In the genomic region with DNA sequence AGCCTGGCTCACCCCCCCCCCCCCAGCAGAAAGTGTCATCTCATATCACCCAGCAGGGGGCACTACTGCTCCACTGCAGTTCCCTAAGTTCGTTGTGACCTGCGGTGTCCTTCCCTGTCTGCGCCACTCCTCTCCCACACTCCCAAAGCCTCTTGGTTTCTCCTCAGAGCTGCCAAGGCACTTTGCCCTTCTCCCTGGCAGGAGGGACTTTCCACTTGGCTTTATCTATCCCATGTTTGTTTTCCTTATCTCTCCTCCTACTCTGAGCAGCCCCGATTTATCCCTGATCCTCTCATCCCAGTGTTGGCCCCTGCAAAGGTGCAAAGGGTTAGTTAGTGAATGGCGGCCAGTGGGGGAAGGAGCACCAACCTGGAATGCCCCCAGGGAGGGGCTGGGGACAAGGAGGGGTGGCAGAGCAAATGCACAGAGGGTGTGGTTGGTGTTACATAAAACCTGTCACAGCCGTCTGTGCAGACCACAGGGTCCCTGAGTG, we compare ENCODE assay signal across 8 mouse cellular contexts. TPM values are rescaled to one million over a fixed set of nuclear protein-coding genes. Genes with fewer than 3 reads are reported as not detected.
DNase-seq lines count a peak whose midpoint lies in the region; ATAC-seq lines count a peak whose summit lies in the region.

No protein-coding gene starts in this region.

- no peaks in the 10 kb centered on the region for H3K36me3 ChIP-seq in midbrain, embryonic 14.5 days (ENCODE audit: control insufficient read depth, insufficient read depth, low read length)
- H3K36me3 ChIP-seq in midbrain, embryonic 16.5 days (ENCODE audit: control insufficient read depth, insufficient read depth, low read length): no peaks in the 10 kb centered on the region
- no peaks in the 10 kb centered on the region for H3K36me3 ChIP-seq in liver, embryonic 11.5 days (ENCODE audit: control insufficient read depth, insufficient read depth, low read length)

- 33% methylated on average over 6 of the region's 6 CpGs for WGBS in midbrain, embryonic 14.5 days
- 33% methylated on average over 6 of the region's 6 CpGs for WGBS in midbrain, embryonic 16.5 days
- WGBS in liver, embryonic 11.5 days: 6% methylated on average over 6 of the region's 6 CpGs

- no peak; the same call in 1 of the 2 replicates for ATAC-seq in midbrain, embryonic 14.5 days (ENCODE audit: low FRiP score, low TSS enrichment)
- no peak for ATAC-seq in midbrain, embryonic 16.5 days
- peak; percentile 61 for ATAC-seq in liver, embryonic 11.5 days (replicated peaks; ENCODE audit: low FRiP score)

- H3K9me3 ChIP-seq in midbrain, embryonic 14.5 days (ENCODE audit: control insufficient read depth, low read length): no peaks in the 10 kb centered on the region
- no peaks in the 10 kb centered on the region for H3K9me3 ChIP-seq in midbrain, embryonic 16.5 days (replicated peaks; ENCODE audit: control insufficient read depth, low read length, poor library complexity, severe bottlenecking)
- no peaks in the 10 kb centered on the region for H3K9me3 ChIP-seq in liver, embryonic 11.5 days (ENCODE audit: control insufficient read depth, low read length)

- DNase-seq in midbrain, embryonic 14.5 days: peak; percentile 69
- DNase-seq in cerebellum, adult 11 months: peak; percentile 57
- DNase-seq in gastrocnemius, postnatal 10 days: peak; percentile 69
- DNase-seq in kidney, adult 11 months: peak; percentile 67
- peak; percentile 44 for DNase-seq in liver, embryonic 11.5 days (ENCODE audit: low spot score)
- DNase-seq in ovary, adult 18-20 months (ENCODE audit: low spot score): peak; percentile 81
- peak; percentile 59 for DNase-seq in thymus, postnatal 14 days

- H3K4me1 ChIP-seq in midbrain, embryonic 14.5 days (ENCODE audit: control insufficient read depth, insufficient read depth, low read length): no peaks in the 10 kb centered on the region
- no peaks in the 10 kb centered on the region for H3K4me1 ChIP-seq in midbrain, embryonic 16.5 days (ENCODE audit: control insufficient read depth, insufficient read depth, low read length)
- H3K4me1 ChIP-seq in liver, embryonic 11.5 days (replicated peaks; ENCODE audit: control insufficient read depth, insufficient read depth, low read length): peaks cover 8% of the 10 kb centered on the region

- no peak overlapping the region for H3K27ac ChIP-seq in midbrain, embryonic 14.5 days (replicated peaks; ENCODE audit: low read depth, low read length)
- no peak overlapping the region for H3K27ac ChIP-seq in midbrain, embryonic 16.5 days (ENCODE audit: low read length)
- peak overlapping the region; percentile 13; the same call in 1 of the 2 replicates for H3K27ac ChIP-seq in liver, embryonic 11.5 days (ENCODE audit: low read depth, low read length)

- H3K9ac ChIP-seq in midbrain, embryonic 14.5 days (replicated peaks; ENCODE audit: low read length): no peak overlapping the region
- no peak overlapping the region for H3K9ac ChIP-seq in midbrain, embryonic 16.5 days (ENCODE audit: low read depth, low read length)
- H3K9ac ChIP-seq in liver, embryonic 11.5 days (ENCODE audit: low read depth, low read length): no peak overlapping the region

- no peak overlapping the region for H3K4me2 ChIP-seq in midbrain, embryonic 14.5 days (ENCODE audit: low read length)
- no peak overlapping the region for H3K4me2 ChIP-seq in midbrain, embryonic 16.5 days (ENCODE audit: low read length)
- 0 out of 2 replicates have a peak overlapping the region, but pooled peaks have one; percentile 12 for H3K4me2 ChIP-seq in liver, embryonic 11.5 days

- H3K4me3 ChIP-seq in midbrain, embryonic 14.5 days (replicated peaks; ENCODE audit: low read depth, low read length): no peak overlapping the region
- H3K4me3 ChIP-seq in midbrain, embryonic 16.5 days (ENCODE audit: low read depth, low read length): no peak overlapping the region
- no peak overlapping the region for H3K4me3 ChIP-seq in liver, embryonic 11.5 days (ENCODE audit: low read depth, low read length)

- no peaks in the 10 kb centered on the region for H3K27me3 ChIP-seq in midbrain, embryonic 14.5 days (ENCODE audit: control insufficient read depth, insufficient read depth, low read length)
- no peaks in the 10 kb centered on the region for H3K27me3 ChIP-seq in midbrain, embryonic 16.5 days (ENCODE audit: control insufficient read depth, insufficient read depth, low read depth, low read length)
- H3K27me3 ChIP-seq in liver, embryonic 11.5 days (replicated peaks; ENCODE audit: control insufficient read depth, insufficient read depth, low read length): peaks cover 9% of the 10 kb centered on the region

RNA-seq across cellular contexts. Expression of a gene that starts 28.9 kb away (rescaled TPM):
- 0.43 and 0.68 TPM in 2 replicates for polyA plus RNA-seq in midbrain, embryonic 14.5 days (2014; fragmentation: Nextera tagmentation; extraction: Ambion mirVana)
- polyA plus RNA-seq in midbrain, embryonic 16.5 days (2015; fragmentation: Nextera tagmentation; extraction: Ambion mirVana): 0.87 and 1.0 TPM in 2 replicates
- 10 to 100 TPM; 28.4 to 32.5 TPM for total RNA-seq in gastrocnemius, postnatal 10 days (2021)
- polyA plus RNA-seq in liver, embryonic 11.5 days (2014; fragmentation: Nextera tagmentation; extraction: Ambion mirVana): 18.5 and 18.7 TPM in 2 replicates

RNA-seq across cellular contexts. Expression of a gene that starts 30.8 kb away (rescaled TPM):
- 10.7 and 15.3 TPM in 2 replicates for polyA plus RNA-seq in midbrain, embryonic 14.5 days (2014; fragmentation: Nextera tagmentation; extraction: Ambion mirVana)
- 12.9 and 14.5 TPM in 2 replicates for polyA plus RNA-seq in midbrain, embryonic 16.5 days (2015; fragmentation: Nextera tagmentation; extraction: Ambion mirVana)
- total RNA-seq in gastrocnemius, postnatal 10 days (2021): 10 to 100 TPM; 13.6 to 16.8 TPM
- 24.6 and 29.2 TPM in 2 replicates for polyA plus RNA-seq in liver, embryonic 11.5 days (2014; fragmentation: Nextera tagmentation; extraction: Ambion mirVana)

RNA-seq across cellular contexts. Expression of a gene that starts 40.6 kb away (rescaled TPM):
- 33.4 and 40.7 TPM in 2 replicates for polyA plus RNA-seq in midbrain, embryonic 14.5 days (2014; fragmentation: Nextera tagmentation; extraction: Ambion mirVana)
- 32.4 and 33.6 TPM in 2 replicates for polyA plus RNA-seq in midbrain, embryonic 16.5 days (2015; fragmentation: Nextera tagmentation; extraction: Ambion mirVana)
- 1 to 10 TPM; 2.3 to 3.0 TPM for total RNA-seq in gastrocnemius, postnatal 10 days (2021)
- polyA plus RNA-seq in liver, embryonic 11.5 days (2014; fragmentation: Nextera tagmentation; extraction: Ambion mirVana): 2.6 and 3.0 TPM in 2 replicates

RNA-seq across cellular contexts. Expression of a gene that starts 49.4 kb away (rescaled TPM):
- polyA plus RNA-seq in midbrain, embryonic 14.5 days (2014; fragmentation: Nextera tagmentation; extraction: Ambion mirVana): 38.8 and 43.0 TPM in 2 replicates
- polyA plus RNA-seq in midbrain, embryonic 16.5 days (2015; fragmentation: Nextera tagmentation; extraction: Ambion mirVana): 40.4 TPM in 2 replicates
- total RNA-seq in gastrocnemius, postnatal 10 days (2021): 10 to 100 TPM; 28.4 to 28.9 TPM
- polyA plus RNA-seq in liver, embryonic 11.5 days (2014; fragmentation: Nextera tagmentation; extraction: Ambion mirVana): 52.5 and 52.9 TPM in 2 replicates

RNA-seq across cellular contexts. Expression of a gene that starts 53.9 kb away (rescaled TPM):
- 63.8 and 71.7 TPM in 2 replicates for polyA plus RNA-seq in midbrain, embryonic 14.5 days (2014; fragmentation: Nextera tagmentation; extraction: Ambion mirVana)
- polyA plus RNA-seq in midbrain, embryonic 16.5 days (2015; fragmentation: Nextera tagmentation; extraction: Ambion mirVana): 74.4 and 76.9 TPM in 2 replicates
- 10 to 100 TPM; 28.6 to 30.3 TPM for total RNA-seq in gastrocnemius, postnatal 10 days (2021)
- polyA plus RNA-seq in liver, embryonic 11.5 days (2014; fragmentation: Nextera tagmentation; extraction: Ambion mirVana): 157 and 158 TPM in 2 replicates
